Comparison of ENCODE assay signal across 8 mouse cellular contexts in genomic region chr5:30214889-30215288, GRCm38 (mm10). TPM values are rescaled to one million over a fixed set of nuclear protein-coding genes. Genes with fewer than 3 reads are reported as not detected.
DNase-seq lines count a peak whose midpoint lies in the region; ATAC-seq lines count a peak whose summit lies in the region.
"Had no signal": no experiment of that assay in that cellular context is flagged by ENCODE, and none has a peak within 500 bp of the region (broad histone marks: within the 10 kb centered on the region; RNA-seq: fewer than 3 reads in every experiment).

No protein-coding gene starts in this region.

- no peaks in the 10 kb centered on the region for H3K36me3 ChIP-seq in neural tube, embryonic 15.5 days
- H3K36me3 ChIP-seq in limb, embryonic 10.5 days, result no peaks in the 10 kb centered on the region

- no peak for ATAC-seq in neural tube, embryonic 15.5 days (ENCODE audit: low FRiP score)

- H3K27ac ChIP-seq in neural tube, embryonic 15.5 days (replicated peaks), result no peak overlapping the region
- H3K27ac ChIP-seq in limb, embryonic 10.5 days, result no peak overlapping the region

- H3K9ac ChIP-seq in neural tube, embryonic 15.5 days (replicated peaks), result no peak overlapping the region

- 11% methylated on average over 4 of the region's 4 CpGs for WGBS in neural tube, embryonic 15.5 days
- 23% methylated on average over 4 of the region's 4 CpGs for WGBS in limb, embryonic 10.5 days

- no peak overlapping the region for H3K4me2 ChIP-seq in neural tube, embryonic 15.5 days

- H3K27me3 ChIP-seq in neural tube, embryonic 15.5 days (replicated peaks), result no peaks in the 10 kb centered on the region
- H3K27me3 ChIP-seq in limb, embryonic 10.5 days (ENCODE audit: low read depth, poor library complexity, severe bottlenecking), result no peaks in the 10 kb centered on the region

- H3K4me1 ChIP-seq in neural tube, embryonic 15.5 days, result no peaks in the 10 kb centered on the region
- no peaks in the 10 kb centered on the region for H3K4me1 ChIP-seq in limb, embryonic 10.5 days

- no peak overlapping the region for H3K4me3 ChIP-seq in neural tube, embryonic 15.5 days (replicated peaks)
- H3K4me3 ChIP-seq in limb, embryonic 10.5 days, result no peak overlapping the region
- H3K4me3 ChIP-seq: megakaryocyte, embryonic 14.5 days had no signal

- DNase-seq in neural tube, embryonic 10.5 days (ENCODE audit: extremely low spot score, low spot score), result peak; percentile 50
- peak; percentile 85 for DNase-seq in NIH3T3 (ENCODE audit: low read depth)
- peak; percentile 45 for DNase-seq in c-Kit-positive CD71-positive TER-119-positive erythroid progenitor cells, embryonic 14.5 days (ENCODE audit: low spot score)
- peak; percentile 68 to 78 for DNase-seq in frontal cortex, postnatal 36 days (ENCODE audit: low spot score in 2 of 2)
- peak; percentile 56 for DNase-seq in limb, embryonic 10.5 days (ENCODE audit: low spot score)
- peak; percentile 84 for DNase-seq in retina, embryonic 14.5 days (ENCODE audit: low spot score)

- no peaks in the 10 kb centered on the region for H3K9me3 ChIP-seq in neural tube, embryonic 15.5 days (replicated peaks)
- no peaks in the 10 kb centered on the region for H3K9me3 ChIP-seq in limb, embryonic 10.5 days (replicated peaks)
- H3K9me3 ChIP-seq: megakaryocyte, embryonic 14.5 days had no signal

RNA-seq across cellular contexts. Expression of gene Adgrf3, which starts 9.4 kb away (rescaled TPM):
- polyA plus RNA-seq in neural tube, embryonic 15.5 days (2015; fragmentation: Nextera tagmentation; extraction: Ambion mirVana), result 0.11 TPM in 1 of 2 replicates, not detected in the other
- polyA plus RNA-seq in limb, embryonic 10.5 days (2016; fragmentation: Nextera tagmentation; extraction: Ambion mirVana), result not detected in 2 replicates

RNA-seq across cellular contexts. Expression of gene Selenoi, which starts 17.5 kb away (rescaled TPM):
- 25.0 and 26.6 TPM in 2 replicates for polyA plus RNA-seq in neural tube, embryonic 15.5 days (2015; fragmentation: Nextera tagmentation; extraction: Ambion mirVana)
- polyA plus RNA-seq in limb, embryonic 10.5 days (2016; fragmentation: Nextera tagmentation; extraction: Ambion mirVana), result 19.4 TPM in 2 replicates

RNA-seq across cellular contexts. Expression of gene Hadhb, which starts 59.8 kb away (rescaled TPM):
- polyA plus RNA-seq in neural tube, embryonic 15.5 days (2015; fragmentation: Nextera tagmentation; extraction: Ambion mirVana), result 57.5 and 86.0 TPM in 2 replicates
- polyA plus RNA-seq in limb, embryonic 10.5 days (2016; fragmentation: Nextera tagmentation; extraction: Ambion mirVana), result 120 and 126 TPM in 2 replicates

RNA-seq across cellular contexts. Expression of gene Hadha, which starts 59.9 kb away (rescaled TPM):
- polyA plus RNA-seq in neural tube, embryonic 15.5 days (2015; fragmentation: Nextera tagmentation; extraction: Ambion mirVana), result 67.2 and 89.6 TPM in 2 replicates
- polyA plus RNA-seq in limb, embryonic 10.5 days (2016; fragmentation: Nextera tagmentation; extraction: Ambion mirVana), result 105 and 119 TPM in 2 replicates
